In genomic region chr2:145656716-145657115, GRCm38 (mm10) we compare ENCODE assay signal across 16 mouse cellular contexts. TPM values are rescaled to one million over a fixed set of nuclear protein-coding genes. Genes with fewer than 3 reads are reported as not detected.
"Had no signal": no experiment of that assay in that cellular context is flagged by ENCODE, and none has a peak within 500 bp of the region (broad histone marks: within the 10 kb centered on the region; RNA-seq: fewer than 3 reads in every experiment).

No protein-coding gene starts in this region.

- H3K9me3 ChIP-seq: limb, embryonic 10.5 days; liver, embryonic 12.5 days; lung, embryonic 15.5 days; midbrain, embryonic 12.5 days; neural tube, embryonic 15.5 days had no signal

- H3K4me3 ChIP-seq: layer of hippocampus, adult 2 months; limb, embryonic 10.5 days; liver, embryonic 12.5 days; lung, embryonic 15.5 days; midbrain, embryonic 12.5 days; neural tube, embryonic 15.5 days had no signal

- H3K27me3 ChIP-seq: liver, embryonic 12.5 days; lung, embryonic 15.5 days; midbrain, embryonic 12.5 days; neural tube, embryonic 15.5 days had no signal

- ATAC-seq: intestine, postnatal 0 days; liver, embryonic 12.5 days; midbrain, embryonic 16.5 days had no signal

- H3K9ac ChIP-seq: liver, embryonic 12.5 days; lung, embryonic 15.5 days; midbrain, embryonic 12.5 days; neural tube, embryonic 15.5 days had no signal

- H3K4me1 ChIP-seq: limb, embryonic 10.5 days; liver, embryonic 12.5 days; lung, embryonic 15.5 days; midbrain, embryonic 12.5 days; neural tube, embryonic 15.5 days had no signal

- H3K4me2 ChIP-seq: liver, embryonic 12.5 days; lung, embryonic 15.5 days; midbrain, embryonic 12.5 days; neural tube, embryonic 15.5 days had no signal

- DNase-seq: kidney, adult 8-10 months; kidney, postnatal 10 days; kidney, postnatal 4 days; right cerebral cortex, postnatal 4 days; spleen, adult 18-20 months; thymus, adult 2 months; thymus, postnatal 25 days had no signal

- H3K36me3 ChIP-seq: limb, embryonic 10.5 days; liver, embryonic 12.5 days; lung, embryonic 15.5 days; midbrain, embryonic 12.5 days; neural tube, embryonic 15.5 days had no signal

- H3K27ac ChIP-seq: layer of hippocampus, adult 2 months; limb, embryonic 10.5 days; liver, embryonic 12.5 days; lung, embryonic 15.5 days; midbrain, embryonic 12.5 days; neural tube, embryonic 15.5 days had no signal

RNA-seq across cellular contexts. Expression of gene Rin2, which starts 18.3 kb away (rescaled TPM):
- total RNA-seq: megakaryocyte-erythroid progenitor cell, adult 5-6 weeks had no signal
